Mouse (Mus musculus) ovary, adult 2 months (tissue): Measurements from ENCODE around the gene B3gat3. TPM values are rescaled to one million over a fixed set of nuclear protein-coding genes. Genes with fewer than 3 reads are reported as not detected.

ENCODE experiments used
- polyA plus RNA-seq: library from polyadenylated mRNA; depleted of rRNA; stranded (reverse); fragments of >200 nt; gene quantifications from 2 replicates; pipeline ENCODE4 v1.2.3, GENCODE M21; 2012; rRNA removed

B3gat3 gene
- polyA plus RNA-seq, 1 experiment = 118 TPM

Other genes starting within 250 kb of the B3gat3 start
- gene Slc3a2, start 197.0 kb upstream of the B3gat3 start, polyA plus RNA-seq = 264 and 289 TPM in 2 replicates
- gene Wdr74, start 184.5 kb upstream of the B3gat3 start, polyA plus RNA-seq = 39.6 and 45.2 TPM in 2 replicates
- not detected in 2 replicates for gene 1700092M07Rik, start 179.7 kb upstream of the B3gat3 start, polyA plus RNA-seq
- 114 and 132 TPM in 2 replicates for gene Stx5a, start 179.0 kb upstream of the B3gat3 start, polyA plus RNA-seq
- gene Nxf1, start 163.3 kb upstream of the B3gat3 start, polyA plus RNA-seq = 61.6 and 71.3 TPM in 2 replicates
- 276 and 327 TPM in 2 replicates for gene Tmem223, start 149.4 kb upstream of the B3gat3 start, polyA plus RNA-seq
- 127 and 136 TPM in 2 replicates for gene Tmem179b, start 145.9 kb upstream of the B3gat3 start, polyA plus RNA-seq
- 26.9 and 28.3 TPM in 2 replicates for gene Taf6l, start 134.0 kb upstream of the B3gat3 start, polyA plus RNA-seq
- gene Polr2g, start 121.8 kb upstream of the B3gat3 start, polyA plus RNA-seq = 24.6 and 45.5 TPM in 2 replicates
- 3.0 and 3.2 TPM in 2 replicates for gene Zbtb3, start 117.8 kb upstream of the B3gat3 start, polyA plus RNA-seq
- 12.5 and 19.6 TPM in 2 replicates for gene Ttc9c, start 101.0 kb upstream of the B3gat3 start, polyA plus RNA-seq
- 16.0 and 24.5 TPM in 2 replicates for gene Hnrnpul2, start 100.4 kb upstream of the B3gat3 start, polyA plus RNA-seq
- gene AC129217.1, start 90.6 kb upstream of the B3gat3 start, polyA plus RNA-seq = 0.68 TPM in 1 of 2 replicates, not detected in the other
- 183 and 186 TPM in 2 replicates for gene Bscl2, start 82.9 kb upstream of the B3gat3 start, polyA plus RNA-seq
- gene Gng3, start 81.2 kb upstream of the B3gat3 start, polyA plus RNA-seq = 1.5 and 1.9 TPM in 2 replicates
- 3.2 and 4.4 TPM in 2 replicates for gene Lrrn4cl, start 69.6 kb upstream of the B3gat3 start, polyA plus RNA-seq
- 115 and 129 TPM in 2 replicates for gene Ubxn1, start 48.9 kb upstream of the B3gat3 start, polyA plus RNA-seq
- gene Uqcc3, start 39.5 kb upstream of the B3gat3 start, polyA plus RNA-seq = 22.7 and 33.5 TPM in 2 replicates
- 0.85 and 1.2 TPM in 2 replicates for gene Lbhd1, start 36.6 kb upstream of the B3gat3 start, polyA plus RNA-seq
- not detected in 2 replicates for gene Gm49403, start 36.4 kb upstream of the B3gat3 start, polyA plus RNA-seq
- 19.1 and 24.3 TPM in 2 replicates for gene 1810009A15Rik, start 31.5 kb upstream of the B3gat3 start, polyA plus RNA-seq
- gene Gm49416, start 31.4 kb upstream of the B3gat3 start, polyA plus RNA-seq = not detected in 2 replicates
- gene Ints5, start 27.4 kb upstream of the B3gat3 start, polyA plus RNA-seq = 37.5 and 40.2 TPM in 2 replicates
- 135 and 159 TPM in 2 replicates for gene Ganab, start 22.3 kb upstream of the B3gat3 start, polyA plus RNA-seq
- gene Rom1, start 9.0 kb downstream of the B3gat3 start, polyA plus RNA-seq = 23.4 and 23.7 TPM in 2 replicates
- 73.5 and 83.4 TPM in 2 replicates for gene Eml3, start 9.2 kb downstream of the B3gat3 start, polyA plus RNA-seq
- 21.7 and 22.8 TPM in 2 replicates for gene Mta2, start 21.5 kb downstream of the B3gat3 start, polyA plus RNA-seq
- gene Tut1, start 33.5 kb downstream of the B3gat3 start, polyA plus RNA-seq = 24.1 and 25.9 TPM in 2 replicates
- gene Eef1g, start 46.7 kb downstream of the B3gat3 start, polyA plus RNA-seq = 306 and 361 TPM in 2 replicates
- gene Ahnak, start 68.9 kb downstream of the B3gat3 start, polyA plus RNA-seq = 16.0 and 16.5 TPM in 2 replicates
- gene Scgb1a1, start 167.6 kb downstream of the B3gat3 start, polyA plus RNA-seq = 5.3 TPM in 1 of 2 replicates, not detected in the other
- gene Asrgl1, start 215.3 kb downstream of the B3gat3 start, polyA plus RNA-seq = 2.3 and 2.6 TPM in 2 replicates